Mouse (Mus musculus) small intestine, adult 2 months (tissue): ENCODE measurements around the gene Srcap. TPM values are rescaled to one million over a fixed set of nuclear protein-coding genes. Genes with fewer than 3 reads are reported as not detected.

Source experiments
- H3K27ac ChIP-seq: fragments of 200-500 bp; 2 replicates; pipeline ENCODE4 v1.5.1; 2012; ENCODE audit warnings: low read depth, low read length, control low read depth, inconsistent platforms; ENCODE audit not compliant: insufficient read depth
- H3K27me3 ChIP-seq: fragments of 200-500 bp; 2 replicates; pipeline ENCODE4 v1.6.1; 2012; ENCODE audit warnings: mild to moderate bottlenecking, moderate library complexity, low read length, inconsistent platforms; ENCODE audit not compliant: control insufficient read depth, insufficient read depth
- H3K36me3 ChIP-seq: fragments of 200-500 bp; 2 replicates; pipeline ENCODE4 v1.6.1; 2012; ENCODE audit warnings: mild to moderate bottlenecking, low read length, control low read depth, inconsistent platforms; ENCODE audit not compliant: control insufficient read depth, insufficient read depth
- H3K4me1 ChIP-seq: fragments of 200-500 bp; 2 replicates; pipeline ENCODE4 v1.6.1; 2012; ENCODE audit warnings: low read length, inconsistent platforms, mixed read lengths; ENCODE audit not compliant: control insufficient read depth, insufficient read depth, insufficient read length
- H3K4me3 ChIP-seq: fragments of 200-500 bp; 2 replicates; pipeline ENCODE4 v1.5.1; 2012; ENCODE audit warnings: low read depth, mild to moderate bottlenecking, control low read depth, inconsistent platforms, low read length, moderate library complexity
- CTCF ChIP-seq: fragments of 200-500 bp; IDR thresholded peaks from 2 replicates; pipeline ENCODE4 v1.5.1; 2012; ENCODE audit warnings: low read depth, mild to moderate bottlenecking, control low read depth, inconsistent platforms, low read length, moderate library complexity, mixed read lengths; ENCODE audit not compliant: insufficient replicate concordance, insufficient read length; ENCODE audit errors: extremely low read depth
- POLR2A ChIP-seq: fragments of 200-500 bp; IDR thresholded peaks from 2 replicates; pipeline ENCODE4 v1.6.1; 2012; ENCODE audit warnings: low read depth, mild to moderate bottlenecking, control low read depth, inconsistent platforms, low read length, moderate library complexity
- WGBS: fragments of 180-500 bp; shearing (Covaris S2); methylation state at CpG from one replicate; pipeline ENCODE4 v1.1.7; 2018; 5-methylcytosine and 5-hydroxymethylcytosine counted together
- polyA plus RNA-seq: library from polyadenylated mRNA; depleted of rRNA; stranded (reverse); fragments of >200 nt; gene quantifications from 2 replicates; pipeline ENCODE4 v1.2.3, GENCODE M21; 2012

The Srcap gene
- polyA plus RNA-seq, 1 experiment, result 52.6 TPM

GRCm38 (mm10) chr7:127472060-127472459, 39.7 kb upstream of the Srcap start:
- TF ChIP-seq CTCF, result no peak
- TF ChIP-seq POLR2A, result no peak
- H3K27me3 ChIP-seq, result no peaks in the 10 kb centered on the region
- 5% methylated on average over 7 of the region's 7 CpGs for WGBS
- peak overlapping the region; percentile 88 for H3K27ac ChIP-seq
- peak overlapping the region; percentile 94 for H3K4me3 ChIP-seq
- peaks cover 11% of the 10 kb centered on the region; the same call in 1 of the 2 replicates for H3K4me1 ChIP-seq
- peaks cover 41% of the 10 kb centered on the region for H3K36me3 ChIP-seq

GRCm38 (mm10) chr7:127473705-127474104, 38.1 kb upstream of the Srcap start:
- Histone ChIP-seq H3K4me3 (no peak overlapping the region), H3K4me1 (peaks cover 11% of the 10 kb centered on the region; the same call in 1 of the 2 replicates), H3K36me3 (peaks cover 41% of the 10 kb centered on the region), H3K27ac (no peak overlapping the region), H3K27me3 (no peaks in the 10 kb centered on the region)
- WGBS, result 91% methylated on average over 5 of the region's 5 CpGs
- TF ChIP-seq POLR2A (no peak), CTCF (no peak)

DNA sequence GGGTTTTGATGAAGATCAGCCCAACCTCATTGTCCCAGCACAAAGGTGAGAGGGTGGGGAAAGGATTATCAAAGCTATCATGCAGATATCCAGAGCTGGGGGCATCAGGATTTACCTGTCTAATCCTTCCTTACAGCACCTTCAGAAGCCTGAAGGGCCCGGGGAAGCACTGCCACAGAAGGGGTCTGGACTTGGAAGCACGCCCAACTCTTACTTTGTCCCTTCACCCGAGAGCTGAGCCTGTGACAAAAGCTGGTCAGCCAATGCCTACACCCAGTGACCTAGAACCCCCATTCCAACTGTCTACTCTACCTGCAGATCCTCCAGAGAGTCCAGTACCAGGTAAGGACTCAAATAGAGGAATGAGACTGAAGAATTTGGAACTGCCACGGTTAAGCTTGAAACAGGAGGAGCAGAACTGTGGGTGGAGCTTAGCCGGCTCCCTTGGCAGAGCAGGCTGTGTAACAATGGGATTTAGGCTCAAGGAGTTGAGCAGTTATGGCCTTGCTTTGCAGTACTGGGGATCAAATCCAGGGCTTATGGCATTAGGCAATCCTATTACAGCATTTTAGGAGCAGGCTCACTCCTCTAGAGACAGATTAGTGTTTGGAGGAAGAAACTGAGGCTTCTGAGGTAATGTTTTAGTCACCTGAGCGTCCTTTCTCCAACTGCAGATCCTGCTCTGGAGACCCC, 37.3 kb upstream of the Srcap start:
- Histone ChIP-seq H3K36me3 (peaks cover 41% of the 10 kb centered on the region), H3K4me1 (peaks cover 11% of the 10 kb centered on the region; the same call in 1 of the 2 replicates), H3K4me3 (no peak overlapping the region), H3K27ac (no peak overlapping the region), H3K27me3 (no peaks in the 10 kb centered on the region)
- TF ChIP-seq POLR2A (no peak), CTCF (no peak)
- WGBS, result 76% methylated on average over 6 of the region's 6 CpGs

DNA sequence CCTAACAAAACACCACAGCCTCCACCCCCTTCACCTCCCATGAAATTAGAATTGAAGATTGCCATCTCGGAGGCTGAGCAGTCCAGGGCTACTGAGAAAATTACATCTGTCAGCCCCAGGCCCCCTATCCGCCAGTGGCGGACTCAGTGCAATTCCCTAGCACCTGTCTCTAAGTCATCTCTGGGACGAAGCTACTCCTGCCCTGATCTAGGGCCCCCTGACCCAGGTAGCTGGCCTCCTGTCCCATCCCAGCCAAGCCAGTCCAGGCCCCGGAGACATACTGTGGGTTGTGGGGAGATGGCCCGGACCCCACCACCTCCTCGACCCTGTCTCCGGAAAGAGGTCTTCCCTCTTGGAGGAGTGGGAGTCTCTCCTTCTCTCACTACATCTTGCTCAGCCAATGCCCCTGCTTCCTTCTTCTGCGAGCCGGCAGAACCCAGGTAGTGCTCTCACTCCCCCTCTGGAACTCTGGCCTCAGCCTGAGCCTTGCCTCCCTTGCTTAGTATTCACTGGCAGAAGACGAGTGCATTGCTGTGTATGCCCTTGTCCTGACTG, 36.5 kb upstream of the Srcap start:
- 95% methylated on average over 11 of the region's 11 CpGs for WGBS
- H3K4me1 ChIP-seq, result peaks cover 8% of the 10 kb centered on the region
- H3K27ac ChIP-seq, result no peak overlapping the region

DNA sequence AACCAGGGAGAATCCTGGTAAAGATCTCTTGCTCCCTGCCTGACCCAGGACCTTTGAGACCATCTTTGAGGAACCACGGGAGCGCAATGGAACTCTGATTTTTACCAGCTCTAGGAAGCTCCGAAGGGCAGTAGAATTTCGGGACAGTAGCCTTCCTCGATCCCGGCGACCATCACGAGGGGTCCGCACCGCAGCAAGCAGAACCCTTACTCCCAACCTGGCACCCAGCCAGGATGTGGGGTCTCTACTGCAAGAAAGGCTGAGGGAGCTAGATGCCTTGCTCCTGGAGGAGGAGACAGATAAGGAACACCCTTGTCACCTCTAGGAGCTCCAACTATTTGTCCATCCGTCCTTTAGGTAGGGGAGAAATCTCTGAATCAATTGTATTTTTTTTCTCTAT, 35.4 kb upstream of the Srcap start:
- H3K4me3 ChIP-seq, result no peak overlapping the region
- peaks cover 46% of the 10 kb centered on the region for H3K36me3 ChIP-seq
- no peak overlapping the region for H3K27ac ChIP-seq
- no peaks in the 10 kb centered on the region for H3K27me3 ChIP-seq
- H3K4me1 ChIP-seq, result peaks cover 11% of the 10 kb centered on the region
- TF ChIP-seq CTCF (no peak), POLR2A (no peak)
- WGBS, result 95% methylated on average over 11 of the region's 11 CpGs

More for the DNA sequence above, 36.5 kb upstream of the Srcap start:
- Histone ChIP-seq H3K4me3 (no peak overlapping the region), H3K36me3 (peaks cover 41% of the 10 kb centered on the region), H3K27me3 (no peaks in the 10 kb centered on the region)
- TF ChIP-seq POLR2A (no peak), CTCF (no peak)

DNA sequence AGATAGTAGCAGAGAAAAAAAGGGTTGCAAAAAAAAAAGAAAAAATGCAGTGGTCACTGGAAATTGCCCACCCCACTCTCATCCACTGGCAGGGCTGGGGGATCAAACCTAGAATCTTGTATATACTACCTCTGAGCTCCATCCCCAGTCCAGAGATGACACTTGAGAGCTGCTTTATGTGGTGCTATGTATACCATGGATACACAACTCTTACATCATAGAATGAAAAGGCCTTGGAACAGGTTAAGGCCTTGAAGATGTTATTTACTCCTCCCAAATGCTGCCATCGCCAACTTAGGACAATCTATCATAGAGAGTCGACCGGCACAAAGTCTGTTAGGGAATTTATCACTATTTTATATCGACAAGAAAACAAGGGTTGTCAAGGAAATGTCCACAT, 34.9 kb upstream of the Srcap start:
- Histone ChIP-seq H3K4me1 (peaks cover 11% of the 10 kb centered on the region), H3K4me3 (no peak overlapping the region), H3K36me3 (peaks cover 46% of the 10 kb centered on the region), H3K27ac (peak overlapping the region; percentile 75), H3K27me3 (no peaks in the 10 kb centered on the region)
- WGBS, result 35% methylated on average over 4 of the region's 4 CpGs
- no peak for TF ChIP-seq POLR2A
- TF ChIP-seq CTCF, result no peak
